Comparison of ENCODE assay signal across 7 mouse cellular contexts in the genomic region with DNA sequence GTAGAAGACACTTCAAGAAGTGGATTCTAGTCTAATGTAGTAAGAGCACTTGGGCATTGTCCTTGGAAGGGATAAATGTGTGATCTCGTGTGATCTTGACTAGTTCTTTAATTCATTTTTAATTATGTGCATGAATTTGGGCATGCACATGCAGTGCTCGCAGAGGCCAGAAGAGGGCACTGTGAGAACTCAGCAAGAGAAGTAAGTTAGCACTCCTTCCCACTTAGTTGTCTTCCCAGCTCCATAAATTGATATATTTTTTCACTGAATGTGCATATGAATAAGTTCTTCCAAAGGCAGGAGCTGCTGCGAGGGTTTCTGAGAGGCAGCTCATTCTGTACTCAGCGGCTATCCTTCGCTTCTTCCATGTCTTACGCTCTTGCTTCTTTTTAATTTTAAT. TPM values are rescaled to one million over a fixed set of nuclear protein-coding genes. Genes with fewer than 3 reads are reported as not detected.
DNase-seq lines count a peak whose midpoint lies in the region; ATAC-seq and TF ChIP-seq lines count a peak whose summit lies in the region.

No protein-coding gene starts in this region.

- no peak for TF ChIP-seq POLR2A in spleen, adult 2 months (IDR thresholded peaks at IDR 0.05; ENCODE audit: low read depth, low read length)

- peaks cover 3% of the 10 kb centered on the region; the same call in 1 of the 2 replicates for H3K4me1 ChIP-seq in spleen, adult 2 months (ENCODE audit: control insufficient read depth, insufficient read depth, insufficient read length)
- no peaks in the 10 kb centered on the region; the same call in 1 of the 2 replicates for H3K4me1 ChIP-seq in kidney, postnatal 0 days (replicated peaks; ENCODE audit: insufficient read depth, low read length)
- H3K4me1 ChIP-seq in liver, embryonic 14.5 days (replicated peaks; ENCODE audit: control insufficient read depth in 2 of 2, insufficient read depth in 2 of 2, low read length in 1 of 2) = no peaks in the 10 kb centered on the region; a peak in 1 of 4 replicates

- no peak for TF ChIP-seq EP300 in liver, embryonic 14.5 days (IDR thresholded peaks at IDR 0.05; ENCODE audit: low read depth)

- no peaks in the 10 kb centered on the region for H3K9me3 ChIP-seq in kidney, postnatal 0 days (replicated peaks; ENCODE audit: low read length)
- no peaks in the 10 kb centered on the region for H3K9me3 ChIP-seq in liver, embryonic 14.5 days (ENCODE audit: control insufficient read depth, low read length)

- WGBS in spleen, adult 2 months = 40% methylated on average over 6 of the region's 6 CpGs
- WGBS in kidney, postnatal 0 days = 34% methylated on average over 6 of the region's 6 CpGs
- WGBS in liver, embryonic 14.5 days (ENCODE audit: insufficient replicate concordance) = 35% methylated on average over 6 of the region's 6 CpGs

- H3K4me3 ChIP-seq in spleen, adult 2 months (ENCODE audit: extremely low read depth, insufficient read depth, insufficient read length) = no peak overlapping the region
- H3K4me3 ChIP-seq in kidney, postnatal 0 days (replicated peaks; ENCODE audit: low read depth, low read length) = no peak overlapping the region
- H3K4me3 ChIP-seq in liver, embryonic 14.5 days (ENCODE audit: insufficient read depth in 1 of 2, low read depth in 2 of 2, low read length in 2 of 2) = no peak overlapping the region

- H3K36me3 ChIP-seq in spleen, adult 2 months (ENCODE audit: control insufficient read depth, insufficient read depth, low read length) = no peaks in the 10 kb centered on the region
- no peaks in the 10 kb centered on the region for H3K36me3 ChIP-seq in kidney, postnatal 0 days (ENCODE audit: insufficient read depth, low read length)
- H3K36me3 ChIP-seq in liver, embryonic 14.5 days (replicated peaks; ENCODE audit: control insufficient read depth, insufficient read depth, low read depth) = no peaks in the 10 kb centered on the region

- ATAC-seq in kidney, postnatal 0 days (replicated peaks; ENCODE audit: low FRiP score, low read depth) = no peak
- no peak for ATAC-seq in liver, embryonic 14.5 days (ENCODE audit: insufficient read depth)

- TF ChIP-seq CTCF in spleen, adult 2 months (IDR thresholded peaks at IDR 0.05; ENCODE audit: extremely low read depth, insufficient read depth, insufficient read length, insufficient replicate concordance) = peak; percentile 55; the same call in 1 of the 2 replicates
- TF ChIP-seq CTCF in kidney, postnatal 0 days (IDR thresholded peaks at IDR 0.05; ENCODE audit: low read depth) = peak; percentile 91
- peak; percentile 69 for TF ChIP-seq CTCF in liver, embryonic 14.5 days (IDR thresholded peaks at IDR 0.05; ENCODE audit: low read depth)

- no peaks in the 10 kb centered on the region for H3K27me3 ChIP-seq in spleen, adult 2 months (ENCODE audit: control insufficient read depth, insufficient read depth, low read length)
- H3K27me3 ChIP-seq in kidney, postnatal 0 days (ENCODE audit: insufficient read depth, low read length) = no peaks in the 10 kb centered on the region
- peaks cover 12% of the 10 kb centered on the region for H3K27me3 ChIP-seq in liver, embryonic 14.5 days (ENCODE audit: control insufficient read depth, insufficient read depth, low read length)

- H3K4me2 ChIP-seq in kidney, postnatal 0 days (ENCODE audit: low read length) = no peak overlapping the region
- no peak overlapping the region for H3K4me2 ChIP-seq in liver, embryonic 14.5 days (ENCODE audit: low read depth)

- DNase-seq in spleen, adult 2 months (ENCODE audit: low read depth in 1 of 2, low spot score in 2 of 2) = peak in 1 of 2 experiments; percentile 20
- DNase-seq in spleen, adult 12 weeks (ENCODE audit: low spot score) = no peak
- DNase-seq in adrenal gland, postnatal 25 days = peak; percentile 65
- DNase-seq in embryo, embryonic 9.5 days (ENCODE audit: extremely low spot score) = peak; percentile 65
- peak; percentile 81 for DNase-seq in kidney, postnatal 0 days (ENCODE audit: low spot score)
- DNase-seq in liver, embryonic 14.5 days (ENCODE audit: low read depth in 3 of 3, low spot score in 3 of 3) = peak in 1 of 3 experiments; percentile 6
- peak; percentile 4 for DNase-seq in skeletal muscle tissue, adult 2 months (ENCODE audit: low read depth, low spot score)

- H3K9ac ChIP-seq in kidney, postnatal 0 days (ENCODE audit: low read depth, low read length) = no peak overlapping the region
- H3K9ac ChIP-seq in liver, embryonic 14.5 days (replicated peaks) = no peak overlapping the region

- H3K27ac ChIP-seq in spleen, adult 2 months (ENCODE audit: insufficient read depth, low read length) = no peak overlapping the region
- no peak overlapping the region for H3K27ac ChIP-seq in kidney, postnatal 0 days
- H3K27ac ChIP-seq in liver, embryonic 14.5 days = no peak overlapping the region

RNA-seq across cellular contexts. Expression of gene Ccdc105, which starts 3.2 kb away (rescaled TPM):
- not detected in 2 replicates for polyA plus RNA-seq in spleen, adult 2 months (2012; rRNA removed)
- total RNA-seq in adrenal gland, postnatal 25 days (2021) = not detected in 2 replicates
- not detected in 2 replicates for polyA plus RNA-seq in kidney, postnatal 0 days (2015; fragmentation: Nextera tagmentation; extraction: Ambion mirVana)
- not detected in 2 replicates for polyA plus RNA-seq in liver, embryonic 14.5 days (2012; rRNA removed)
- not detected in 2 replicates for polyA plus RNA-seq in liver, embryonic 14.5 days (2014; fragmentation: Nextera tagmentation; extraction: Ambion mirVana)

RNA-seq across cellular contexts. Expression of gene Slc1a6, which starts 24.3 kb away (rescaled TPM):
- 0.05 and 0.16 TPM in 2 replicates for polyA plus RNA-seq in spleen, adult 2 months (2012; rRNA removed)
- 0.21 TPM in 1 of 2 replicates, not detected in the other for total RNA-seq in adrenal gland, postnatal 25 days (2021)
- polyA plus RNA-seq in kidney, postnatal 0 days (2015; fragmentation: Nextera tagmentation; extraction: Ambion mirVana) = 0.34 and 0.59 TPM in 2 replicates
- polyA plus RNA-seq in liver, embryonic 14.5 days (2012; rRNA removed) = 0.19 and 0.21 TPM in 2 replicates
- polyA plus RNA-seq in liver, embryonic 14.5 days (2014; fragmentation: Nextera tagmentation; extraction: Ambion mirVana) = 0.06 TPM in 1 of 2 replicates, not detected in the other

RNA-seq across cellular contexts. Expression of gene Casp14, which starts 37.9 kb away (rescaled TPM):
- not detected in 2 replicates for polyA plus RNA-seq in spleen, adult 2 months (2012; rRNA removed)
- total RNA-seq in adrenal gland, postnatal 25 days (2021) = not detected in 2 replicates
- not detected in 2 replicates for polyA plus RNA-seq in kidney, postnatal 0 days (2015; fragmentation: Nextera tagmentation; extraction: Ambion mirVana)
- polyA plus RNA-seq in liver, embryonic 14.5 days (2012; rRNA removed) = not detected in 2 replicates
- not detected in 2 replicates for polyA plus RNA-seq in liver, embryonic 14.5 days (2014; fragmentation: Nextera tagmentation; extraction: Ambion mirVana)
